35 mouse cellular contexts compared by ENCODE assay signal in the genomic region with DNA sequence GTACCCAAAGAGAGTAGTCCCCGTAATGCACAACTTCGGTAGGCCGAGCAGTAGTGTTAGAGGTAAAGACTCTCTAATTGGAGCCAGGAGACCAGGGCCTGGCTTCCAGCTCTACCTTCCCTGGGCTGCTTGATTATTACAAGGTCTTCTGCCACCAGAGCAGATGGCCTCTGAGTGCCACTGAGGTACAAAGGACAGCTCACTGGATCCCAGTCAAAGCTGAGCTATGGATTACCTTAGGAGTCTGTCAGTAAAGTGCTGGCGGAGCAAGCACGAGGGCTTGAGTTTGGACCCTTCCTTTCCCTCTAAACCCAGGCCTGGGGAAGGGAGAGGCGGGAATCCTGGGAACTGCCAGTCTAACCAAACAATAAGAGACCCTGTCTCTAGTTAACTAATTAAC.
"Had no signal": no experiment of that assay in that cellular context is flagged by ENCODE, and none has a peak within 500 bp of the region (broad histone marks: within the 10 kb centered on the region; RNA-seq: fewer than 3 reads in every experiment).

No protein-coding gene starts in this region.

- H3K27me3 ChIP-seq: heart, embryonic 12.5 days; heart, embryonic 13.5 days; heart, embryonic 15.5 days; hindbrain, embryonic 12.5 days; hindbrain, embryonic 13.5 days; hindbrain, embryonic 15.5 days; intestine, embryonic 15.5 days; kidney, embryonic 15.5 days had no signal

- H3K27ac ChIP-seq: heart, embryonic 13.5 days; heart, embryonic 15.5 days; hindbrain, embryonic 10.5 days; hindbrain, embryonic 12.5 days; hindbrain, embryonic 13.5 days; hindbrain, embryonic 14.5 days; hindbrain, embryonic 15.5 days; hindbrain, postnatal 0 days; intestine, embryonic 15.5 days; kidney, embryonic 15.5 days; kidney, postnatal 0 days; layer of hippocampus, adult 2 months; left cerebral cortex, adult 2 months had no signal

- H3K4me1 ChIP-seq: hindbrain, embryonic 13.5 days; hindbrain, embryonic 15.5 days had no signal

- H3K9me3 ChIP-seq: heart, embryonic 12.5 days; heart, embryonic 13.5 days; heart, embryonic 15.5 days; hindbrain, embryonic 10.5 days; hindbrain, embryonic 12.5 days; hindbrain, embryonic 13.5 days; hindbrain, embryonic 15.5 days; intestine, embryonic 15.5 days; kidney, embryonic 15.5 days had no signal

- H3K9ac ChIP-seq: heart, embryonic 12.5 days; heart, embryonic 13.5 days; heart, embryonic 15.5 days; hindbrain, embryonic 12.5 days; hindbrain, embryonic 13.5 days; hindbrain, embryonic 14.5 days; hindbrain, embryonic 15.5 days; intestine, embryonic 15.5 days; kidney, embryonic 15.5 days had no signal

- H3K36me3 ChIP-seq: heart, embryonic 12.5 days; heart, embryonic 13.5 days; heart, embryonic 15.5 days; hindbrain, embryonic 10.5 days; hindbrain, embryonic 12.5 days; hindbrain, embryonic 13.5 days; hindbrain, embryonic 15.5 days; intestine, embryonic 15.5 days; kidney, embryonic 15.5 days had no signal

- ATAC-seq: hindbrain, embryonic 16.5 days; hindbrain, postnatal 0 days; inflammation-experienced regulatory T-cells, adult 6 months; intestine, embryonic 15.5 days; intestine, embryonic 16.5 days; intestine, postnatal 0 days had no signal

- H3K4me2 ChIP-seq: heart, embryonic 11.5 days; heart, embryonic 12.5 days; heart, embryonic 13.5 days; heart, embryonic 15.5 days; hindbrain, embryonic 12.5 days; hindbrain, embryonic 13.5 days; hindbrain, embryonic 14.5 days; hindbrain, embryonic 15.5 days; intestine, embryonic 15.5 days; kidney, embryonic 15.5 days had no signal

- DNase-seq: heart, postnatal 10 days; heart, postnatal 14 days; heart, postnatal 36 days; heart, postnatal 4 days; kidney, adult 11 months; kidney, adult 18-20 months; kidney, adult 2 months; kidney, adult 8-10 months; kidney, adult 9 months; kidney, postnatal 10 days; kidney, postnatal 14 days; kidney, postnatal 25 days; kidney, postnatal 36 days; kidney, postnatal 4 days; layer of hippocampus, adult 9-11 months; layer of hippocampus, postnatal 36 days had no signal

- H3K4me3 ChIP-seq: heart, embryonic 12.5 days; heart, embryonic 13.5 days; heart, embryonic 15.5 days; hindbrain, embryonic 10.5 days; hindbrain, embryonic 12.5 days; hindbrain, embryonic 13.5 days; hindbrain, embryonic 15.5 days; intestine, embryonic 15.5 days; kidney, embryonic 15.5 days; layer of hippocampus, adult 2 months; left cerebral cortex, adult 2 months had no signal
